Mouse (Mus musculus): Measurements from ENCODE around the gene Lpar3. TPM values are rescaled to one million over a fixed set of nuclear protein-coding genes. Genes with fewer than 3 reads are reported as not detected.
A peak's percentile ranks its signal among the peaks of the same experiment; 100 is the strongest.

Gene Lpar3
- polyA plus RNA-seq, 1 experiment from 2014 or later: 0.34 TPM

DNA sequence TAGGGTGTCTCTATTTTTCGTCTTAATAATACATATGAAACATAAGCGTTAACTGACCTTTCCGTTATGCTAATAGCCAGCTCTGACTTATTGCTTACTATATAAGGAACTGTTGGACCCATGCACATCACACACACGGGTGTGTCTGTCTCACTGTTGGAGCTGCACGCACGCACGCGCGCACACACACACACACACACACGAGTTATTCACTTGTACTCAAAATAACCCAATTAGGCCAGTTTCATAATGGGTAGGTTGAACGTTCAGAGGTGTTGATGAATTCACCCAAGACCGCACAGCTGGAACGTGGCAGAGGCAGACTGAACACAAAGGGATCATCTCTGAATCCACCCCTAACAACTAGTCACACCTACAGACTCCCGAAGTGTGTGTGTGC, 98.7 kb downstream of the Lpar3 start:
- Histone ChIP-seq H3K9ac (ENCODE audit: low read depth, low read length) (no peak overlapping the region), H3K9me3 (ENCODE audit: control insufficient read depth, low read length) (no peaks in the 10 kb centered on the region), H3K27me3 (replicated peaks; ENCODE audit: control insufficient read depth, insufficient read depth, low read length) (no peaks in the 10 kb centered on the region), H3K27ac (ENCODE audit: low read depth, low read length) (no peak overlapping the region), H3K4me3 (ENCODE audit: low read length) (no peak overlapping the region), H3K4me2 (ENCODE audit: low read length) (no peak overlapping the region), H3K36me3 (ENCODE audit: control insufficient read depth, insufficient read depth, low read length) (no peaks in the 10 kb centered on the region), H3K4me1 (ENCODE audit: control insufficient read depth, insufficient read depth, low read depth, low read length) (peaks cover 10% of the 10 kb centered on the region)
- 74% methylated on average over 14 of the region's 14 CpGs for WGBS
- ATAC-seq: 0 out of 2 replicates have a peak, but pooled peaks have one; percentile 43

DNA sequence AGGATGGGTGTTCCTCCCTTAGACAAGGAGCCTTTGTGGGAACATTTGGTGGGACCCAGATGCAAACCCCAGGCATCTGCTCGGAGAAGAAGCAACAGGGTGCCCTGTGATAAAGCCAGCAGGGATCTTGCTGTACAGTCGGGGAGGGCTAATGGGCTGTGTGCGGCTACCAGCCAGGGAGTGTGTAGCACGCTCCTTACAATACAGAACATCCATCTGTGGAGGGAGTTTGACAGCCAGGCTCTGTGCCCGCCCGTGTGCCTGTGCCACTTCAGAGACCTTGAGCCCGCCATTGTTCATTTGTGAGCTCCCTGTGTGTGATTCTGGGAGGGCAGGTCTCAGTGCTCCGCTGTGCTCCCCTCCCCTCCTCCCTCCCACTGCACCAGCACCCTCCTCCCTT, 104.2 kb downstream of the Lpar3 start:
- ATAC-seq: no peak
- H3K27me3 ChIP-seq (replicated peaks; ENCODE audit: control insufficient read depth, insufficient read depth, low read length): no peaks in the 10 kb centered on the region
- H3K4me3 ChIP-seq (ENCODE audit: low read length): no peak overlapping the region
- 43% methylated on average over 8 of the region's 8 CpGs for WGBS
- H3K4me1 ChIP-seq (ENCODE audit: control insufficient read depth, insufficient read depth, low read depth, low read length): peaks cover 7% of the 10 kb centered on the region
- H3K4me2 ChIP-seq (ENCODE audit: low read length): no peak overlapping the region
- no peaks in the 10 kb centered on the region for H3K36me3 ChIP-seq (ENCODE audit: control insufficient read depth, insufficient read depth, low read length)
- H3K27ac ChIP-seq (ENCODE audit: low read depth, low read length): no peak overlapping the region
- H3K9ac ChIP-seq (ENCODE audit: low read depth, low read length): no peak overlapping the region
- H3K9me3 ChIP-seq (ENCODE audit: control insufficient read depth, low read length): no peaks in the 10 kb centered on the region

DNA sequence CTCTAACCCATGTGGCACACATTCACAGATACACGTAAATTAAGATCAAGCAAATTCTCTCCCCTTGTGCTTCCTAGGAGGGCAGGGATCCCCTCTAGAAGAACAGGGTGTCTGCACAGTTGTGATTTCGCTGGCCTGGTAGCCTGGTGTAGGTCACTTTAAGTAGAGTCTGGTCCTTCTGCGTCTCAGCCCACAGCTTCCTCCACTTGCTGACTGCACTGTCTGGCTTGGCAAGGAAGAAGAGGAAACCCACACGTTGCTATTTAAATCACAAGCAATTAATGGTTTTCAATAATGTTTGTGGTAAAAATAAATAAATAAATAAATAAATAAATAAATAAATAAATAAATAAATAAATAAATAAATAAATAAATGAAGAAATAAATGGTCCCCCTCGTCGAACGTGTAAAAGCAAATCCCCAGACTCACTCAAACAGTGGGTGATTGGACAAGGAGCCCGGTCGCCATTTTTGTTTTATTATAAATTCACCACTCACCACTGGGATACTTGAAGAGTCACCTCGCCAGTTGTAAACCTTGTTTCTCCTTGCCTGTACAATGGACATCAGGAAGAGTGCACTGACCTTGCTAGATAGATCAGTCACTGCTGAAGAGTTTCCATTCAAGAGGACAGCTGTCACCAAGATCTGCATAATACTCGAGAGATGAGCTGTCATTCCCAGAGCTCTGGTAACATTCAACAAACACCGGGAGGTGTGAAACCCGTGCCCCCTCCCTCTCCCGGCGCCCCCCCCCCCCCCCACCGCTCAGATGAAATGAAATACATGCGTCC, 106.2 kb downstream of the Lpar3 start:
- H3K27me3 ChIP-seq (replicated peaks; ENCODE audit: control insufficient read depth, insufficient read depth, low read length): no peaks in the 10 kb centered on the region
- no peaks in the 10 kb centered on the region for H3K36me3 ChIP-seq (ENCODE audit: control insufficient read depth, insufficient read depth, low read length)
- no peak overlapping the region for H3K27ac ChIP-seq (ENCODE audit: low read depth, low read length)
- H3K4me3 ChIP-seq (ENCODE audit: low read length): no peak overlapping the region; the same call in 1 of the 2 replicates
- H3K4me1 ChIP-seq (ENCODE audit: control insufficient read depth, insufficient read depth, low read depth, low read length): peaks cover 7% of the 10 kb centered on the region
- H3K9ac ChIP-seq (ENCODE audit: low read depth, low read length): peak overlapping the region; percentile 63; the same call in 1 of the 2 replicates
- no peaks in the 10 kb centered on the region for H3K9me3 ChIP-seq (ENCODE audit: control insufficient read depth, low read length)
- whole genome bisulfite sequencing: 36% methylated on average over 15 of the region's 17 CpGs
- ATAC-seq: no peak
- H3K4me2 ChIP-seq (ENCODE audit: low read length): peak overlapping the region; percentile 64

DNA sequence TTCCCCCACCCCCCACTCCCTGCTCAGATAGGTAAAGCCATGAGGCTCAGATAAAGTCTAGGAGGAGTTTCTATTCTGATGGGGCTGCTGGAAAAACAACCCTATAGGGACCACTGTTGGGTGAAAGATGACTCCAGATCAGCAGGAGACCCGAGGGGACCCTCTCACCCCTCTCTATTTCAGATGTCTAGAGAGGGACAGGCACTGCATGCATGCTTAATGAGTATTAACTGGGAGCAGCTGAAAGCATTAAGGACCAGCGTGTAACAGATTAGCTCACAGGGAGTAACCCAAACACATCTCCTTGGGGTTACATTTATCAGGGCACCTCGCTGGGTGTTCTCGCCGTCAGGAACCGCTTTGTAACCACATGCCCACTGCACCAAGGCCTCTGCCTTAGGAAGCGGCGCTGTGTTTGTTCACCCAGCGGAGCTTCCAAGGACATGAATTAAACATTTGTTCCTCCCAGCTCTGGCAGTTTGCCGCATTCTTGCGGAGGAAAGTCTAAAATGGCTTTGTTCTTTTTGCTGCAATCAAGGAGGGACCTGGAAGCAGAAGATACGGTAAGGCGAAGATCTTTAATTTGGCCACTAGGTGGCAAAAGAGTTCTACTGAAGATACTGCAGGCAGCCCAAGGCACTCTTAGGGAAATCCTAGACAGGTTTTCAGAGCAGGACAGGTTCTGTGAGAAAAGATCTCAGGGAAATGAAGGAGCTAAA, 106.9 kb downstream of the Lpar3 start:
- H3K4me3 ChIP-seq (ENCODE audit: low read length): peak overlapping the region; percentile 34
- 0% methylated on average over 13 of the region's 13 CpGs for WGBS
- H3K36me3 ChIP-seq (ENCODE audit: control insufficient read depth, insufficient read depth, low read length): no peaks in the 10 kb centered on the region
- peak overlapping the region; percentile 63 for H3K9ac ChIP-seq (ENCODE audit: low read depth, low read length)
- H3K9me3 ChIP-seq (ENCODE audit: control insufficient read depth, low read length): no peaks in the 10 kb centered on the region
- peak overlapping the region; percentile 79 for H3K27ac ChIP-seq (ENCODE audit: low read depth, low read length)
- peak overlapping the region; percentile 64 for H3K4me2 ChIP-seq (ENCODE audit: low read length)
- no peaks in the 10 kb centered on the region for H3K27me3 ChIP-seq (replicated peaks; ENCODE audit: control insufficient read depth, insufficient read depth, low read length)
- peaks cover 7% of the 10 kb centered on the region for H3K4me1 ChIP-seq (ENCODE audit: control insufficient read depth, insufficient read depth, low read depth, low read length)
- ATAC-seq: peak; percentile 95

DNA sequence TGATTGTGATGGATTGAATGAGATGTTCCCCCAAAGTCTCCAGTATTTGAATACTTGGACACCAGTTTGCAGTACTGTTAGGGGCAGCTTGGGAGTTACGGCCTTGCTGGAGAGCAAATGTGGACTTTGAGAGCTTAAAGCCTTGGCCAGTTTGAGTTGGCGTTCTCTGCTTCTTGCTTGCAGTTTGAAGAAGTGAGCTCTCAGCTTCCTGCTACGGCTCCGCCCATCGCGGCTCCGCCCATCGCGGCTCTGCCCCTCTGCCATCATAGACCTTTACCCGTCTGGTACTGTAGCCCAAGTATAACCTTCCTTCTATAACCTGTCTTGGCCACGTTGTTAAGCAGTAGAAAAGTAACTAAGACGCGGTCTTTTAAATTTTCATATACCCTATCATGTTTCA, 108.0 kb downstream of the Lpar3 start:
- no peak overlapping the region for H3K4me3 ChIP-seq (ENCODE audit: low read length)
- 15% methylated on average over 13 of the region's 13 CpGs for WGBS
- H3K36me3 ChIP-seq (ENCODE audit: control insufficient read depth, insufficient read depth, low read length): no peaks in the 10 kb centered on the region
- H3K4me2 ChIP-seq (ENCODE audit: low read length): peak overlapping the region; percentile 64; the same call in 1 of the 2 replicates
- no peak overlapping the region for H3K27ac ChIP-seq (ENCODE audit: low read depth, low read length)
- no peak for ATAC-seq
- H3K4me1 ChIP-seq (ENCODE audit: control insufficient read depth, insufficient read depth, low read depth, low read length): peaks cover 7% of the 10 kb centered on the region
- no peak overlapping the region for H3K9ac ChIP-seq (ENCODE audit: low read depth, low read length)
- no peaks in the 10 kb centered on the region for H3K27me3 ChIP-seq (replicated peaks; ENCODE audit: control insufficient read depth, insufficient read depth, low read length)
- H3K9me3 ChIP-seq (ENCODE audit: control insufficient read depth, low read length): no peaks in the 10 kb centered on the region

DNA sequence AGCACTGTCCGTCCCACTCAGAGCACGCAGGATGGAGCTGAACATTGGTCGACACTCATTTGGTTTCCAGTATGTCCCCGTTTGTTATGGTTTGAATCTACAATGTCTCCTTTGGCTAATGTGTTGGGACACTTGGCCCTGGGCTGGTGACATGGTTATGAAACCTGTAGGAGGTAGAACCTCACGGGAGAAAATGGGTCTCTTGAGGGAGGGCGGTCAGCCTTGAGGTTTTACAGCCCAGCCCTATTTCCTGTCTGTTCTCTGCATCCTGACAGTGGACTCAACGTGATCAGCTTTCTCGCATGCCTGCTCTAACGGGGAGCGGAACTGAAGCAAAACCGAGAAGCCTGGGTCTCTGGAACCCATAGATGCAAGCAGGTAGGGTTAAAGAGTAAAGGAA, 111.1 kb downstream of the Lpar3 start:
- Histone ChIP-seq H3K36me3 (ENCODE audit: control insufficient read depth, insufficient read depth, low read length) (no peaks in the 10 kb centered on the region), H3K9ac (ENCODE audit: low read depth, low read length) (no peak overlapping the region)
- WGBS: 90% methylated on average over 11 of the region's 11 CpGs

DNA sequence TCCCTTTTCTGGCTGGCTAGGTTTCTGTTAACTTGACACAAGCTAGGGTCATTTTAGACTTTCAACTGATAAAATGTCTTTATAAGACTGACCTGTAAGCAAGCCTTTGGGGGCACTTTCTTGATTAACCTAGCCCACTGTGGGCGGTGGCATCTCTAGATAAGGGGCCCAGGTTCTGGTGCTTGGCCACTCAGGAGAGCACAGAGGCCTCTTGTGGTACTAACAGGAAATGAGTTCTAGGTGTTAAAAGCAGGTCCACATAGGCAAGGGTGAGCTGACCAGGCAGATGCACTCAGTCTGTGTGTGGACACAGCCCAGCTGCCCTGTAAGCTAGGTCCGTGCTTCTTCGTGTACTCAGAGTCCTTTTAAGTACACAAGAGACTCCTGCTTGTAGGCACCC, 112.5 kb downstream of the Lpar3 start:
- Histone ChIP-seq H3K27ac (ENCODE audit: low read depth, low read length) (no peak overlapping the region), H3K4me3 (ENCODE audit: low read length) (no peak overlapping the region), H3K36me3 (ENCODE audit: control insufficient read depth, insufficient read depth, low read length) (no peaks in the 10 kb centered on the region), H3K27me3 (replicated peaks; ENCODE audit: control insufficient read depth, insufficient read depth, low read length) (no peaks in the 10 kb centered on the region), H3K4me2 (ENCODE audit: low read length) (no peak overlapping the region), H3K9me3 (ENCODE audit: control insufficient read depth, low read length) (no peaks in the 10 kb centered on the region), H3K4me1 (ENCODE audit: control insufficient read depth, insufficient read depth, low read depth, low read length) (peaks cover 8% of the 10 kb centered on the region), H3K9ac (ENCODE audit: low read depth, low read length) (no peak overlapping the region)
- no peak for ATAC-seq
- WGBS: 98% methylated on average over 3 of the region's 3 CpGs

More for the DNA sequence above, 111.1 kb downstream of the Lpar3 start:
- H3K4me2 ChIP-seq (ENCODE audit: low read length): no peak overlapping the region
- no peak overlapping the region for H3K27ac ChIP-seq (ENCODE audit: low read depth, low read length)
- no peak for ATAC-seq
- H3K4me3 ChIP-seq (ENCODE audit: low read length): no peak overlapping the region
- H3K27me3 ChIP-seq (replicated peaks; ENCODE audit: control insufficient read depth, insufficient read depth, low read length): no peaks in the 10 kb centered on the region
- peaks cover 10% of the 10 kb centered on the region for H3K4me1 ChIP-seq (ENCODE audit: control insufficient read depth, insufficient read depth, low read depth, low read length)
- no peaks in the 10 kb centered on the region for H3K9me3 ChIP-seq (ENCODE audit: control insufficient read depth, low read length)

DNA sequence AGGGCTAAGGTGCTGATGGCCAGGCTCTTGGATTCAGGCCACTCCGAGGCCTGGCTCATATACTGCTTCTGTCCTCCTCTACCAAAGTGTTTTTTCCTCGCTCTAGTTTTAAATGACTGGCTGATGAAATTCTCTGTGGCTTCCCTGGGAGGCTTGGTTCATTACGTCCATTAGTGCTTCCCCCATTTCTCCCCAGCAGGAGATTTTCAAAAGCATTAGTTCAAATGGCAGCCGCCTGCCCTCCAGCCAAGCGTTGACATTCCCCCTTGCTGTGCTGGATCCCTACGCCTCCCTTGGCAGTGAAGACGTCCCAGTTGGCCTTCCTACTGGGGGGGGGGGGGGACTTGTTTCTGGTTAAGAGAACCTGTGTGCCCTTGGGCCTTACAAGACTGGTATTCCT, 113.3 kb downstream of the Lpar3 start:
- Histone ChIP-seq H3K9me3 (ENCODE audit: control insufficient read depth, low read length) (no peaks in the 10 kb centered on the region), H3K4me1 (ENCODE audit: control insufficient read depth, insufficient read depth, low read depth, low read length) (peaks cover 10% of the 10 kb centered on the region), H3K27ac (ENCODE audit: low read depth, low read length) (peak overlapping the region; percentile 40; the same call in 1 of the 2 replicates), H3K27me3 (replicated peaks; ENCODE audit: control insufficient read depth, insufficient read depth, low read length) (no peaks in the 10 kb centered on the region), H3K4me3 (ENCODE audit: low read length) (no peak overlapping the region), H3K36me3 (ENCODE audit: control insufficient read depth, insufficient read depth, low read length) (no peaks in the 10 kb centered on the region), H3K4me2 (ENCODE audit: low read length) (no peak overlapping the region), H3K9ac (ENCODE audit: low read depth, low read length) (no peak overlapping the region; the same call in 1 of the 2 replicates)
- 23% methylated on average over 7 of the region's 7 CpGs for WGBS
- ATAC-seq: peak; percentile 22; the same call in 1 of the 2 replicates

Measured in hindbrain, embryonic 16.5 days (tissue).